Mouse (Mus musculus): Measurements from ENCODE around the gene Isyna1. TPM values are rescaled to one million over a fixed set of nuclear protein-coding genes. Genes with fewer than 3 reads are reported as not detected.
A peak's percentile ranks its signal among the peaks of the same experiment; 100 is the strongest.

Gene Isyna1
- polyA plus RNA-seq, 1 experiment from 2014 or later, result 82.4 TPM

GRCm38 (mm10) chr8:70558334-70558733 lies 35.8 kb upstream of the Isyna1 start:
- ATAC-seq (ENCODE audit: insufficient number of reproducible peaks, insufficient read depth, low FRiP score, low read depth), result no peak
- no peak overlapping the region for H3K4me3 ChIP-seq (ENCODE audit: low read depth, low read length)
- H3K36me3 ChIP-seq (ENCODE audit: control insufficient read depth, insufficient read depth, low read length), result peaks cover 3% of the 10 kb centered on the region; the same call in 1 of the 2 replicates
- WGBS, result 60% methylated on average over 4 of the region's 4 CpGs
- no peak overlapping the region for H3K27ac ChIP-seq (ENCODE audit: low read length)
- H3K4me2 ChIP-seq (replicated peaks; ENCODE audit: low read depth, low read length), result no peak overlapping the region
- H3K27me3 ChIP-seq (ENCODE audit: control insufficient read depth, insufficient read depth, low read length), result no peaks in the 10 kb centered on the region
- H3K4me1 ChIP-seq (ENCODE audit: control insufficient read depth, insufficient read depth, low read length), result peaks cover 34% of the 10 kb centered on the region
- no peak overlapping the region for H3K9ac ChIP-seq (replicated peaks; ENCODE audit: low read depth, low read length)
- H3K9me3 ChIP-seq (ENCODE audit: control insufficient read depth, low read depth, low read length), result no peaks in the 10 kb centered on the region

GRCm38 (mm10) chr8:70558983-70559382 lies 35.2 kb upstream of the Isyna1 start:
- 80% methylated on average over 3 of the region's 3 CpGs for WGBS
- H3K4me2 ChIP-seq (replicated peaks; ENCODE audit: low read depth, low read length), result no peak overlapping the region
- no peak overlapping the region for H3K27ac ChIP-seq (ENCODE audit: low read length)
- H3K36me3 ChIP-seq (ENCODE audit: control insufficient read depth, insufficient read depth, low read length), result peaks cover 3% of the 10 kb centered on the region; the same call in 1 of the 2 replicates
- H3K9ac ChIP-seq (replicated peaks; ENCODE audit: low read depth, low read length), result no peak overlapping the region
- ATAC-seq (ENCODE audit: insufficient number of reproducible peaks, insufficient read depth, low FRiP score, low read depth), result no peak
- H3K4me1 ChIP-seq (ENCODE audit: control insufficient read depth, insufficient read depth, low read length), result peaks cover 29% of the 10 kb centered on the region
- H3K4me3 ChIP-seq (ENCODE audit: low read depth, low read length), result no peak overlapping the region
- H3K9me3 ChIP-seq (ENCODE audit: control insufficient read depth, low read depth, low read length), result no peaks in the 10 kb centered on the region
- H3K27me3 ChIP-seq (ENCODE audit: control insufficient read depth, insufficient read depth, low read length), result no peaks in the 10 kb centered on the region

- Histone ChIP-seq H3K9ac (replicated peaks; ENCODE audit: low read depth, low read length) (no peak overlapping the region), H3K9me3 (ENCODE audit: control insufficient read depth, low read depth, low read length) (no peaks in the 10 kb centered on the region), H3K27me3 (ENCODE audit: control insufficient read depth, insufficient read depth, low read length) (no peaks in the 10 kb centered on the region), H3K4me1 (ENCODE audit: control insufficient read depth, insufficient read depth, low read length) (peaks cover 30% of the 10 kb centered on the region), H3K4me2 (replicated peaks; ENCODE audit: low read depth, low read length) (no peak overlapping the region), H3K4me3 (ENCODE audit: low read depth, low read length) (no peak overlapping the region), H3K36me3 (ENCODE audit: control insufficient read depth, insufficient read depth, low read length) (peaks cover 3% of the 10 kb centered on the region; the same call in 1 of the 2 replicates), H3K27ac (ENCODE audit: low read length) (no peak overlapping the region)
- no peak for ATAC-seq (ENCODE audit: insufficient number of reproducible peaks, insufficient read depth, low FRiP score, low read depth)
- 81% methylated on average over 2 of the region's 2 CpGs for WGBS
Observed at GRCm38 (mm10) chr8:70560096-70560495, 34.1 kb upstream of the Isyna1 start.

GRCm38 (mm10) chr8:70560564-70560963 lies 33.6 kb upstream of the Isyna1 start:
- H3K36me3 ChIP-seq (ENCODE audit: control insufficient read depth, insufficient read depth, low read length), result peaks cover 3% of the 10 kb centered on the region; the same call in 1 of the 2 replicates
- no peak overlapping the region for H3K9ac ChIP-seq (replicated peaks; ENCODE audit: low read depth, low read length)
- no peaks in the 10 kb centered on the region for H3K27me3 ChIP-seq (ENCODE audit: control insufficient read depth, insufficient read depth, low read length)
- peak overlapping the region; percentile 29; the same call in 1 of the 2 replicates for H3K27ac ChIP-seq (ENCODE audit: low read length)
- WGBS, result 68% methylated on average over 3 of the region's 3 CpGs
- no peak for ATAC-seq (ENCODE audit: insufficient number of reproducible peaks, insufficient read depth, low FRiP score, low read depth)
- no peak overlapping the region for H3K4me2 ChIP-seq (replicated peaks; ENCODE audit: low read depth, low read length)
- peaks cover 32% of the 10 kb centered on the region for H3K4me1 ChIP-seq (ENCODE audit: control insufficient read depth, insufficient read depth, low read length)
- no peaks in the 10 kb centered on the region for H3K9me3 ChIP-seq (ENCODE audit: control insufficient read depth, low read depth, low read length)
- H3K4me3 ChIP-seq (ENCODE audit: low read depth, low read length), result no peak overlapping the region

- Histone ChIP-seq H3K27me3 (ENCODE audit: control insufficient read depth, insufficient read depth, low read length) (no peaks in the 10 kb centered on the region), H3K4me2 (replicated peaks; ENCODE audit: low read depth, low read length) (no peak overlapping the region), H3K36me3 (ENCODE audit: control insufficient read depth, insufficient read depth, low read length) (peaks cover 2% of the 10 kb centered on the region; the same call in 1 of the 2 replicates), H3K9ac (replicated peaks; ENCODE audit: low read depth, low read length) (no peak overlapping the region), H3K4me3 (ENCODE audit: low read depth, low read length) (no peak overlapping the region), H3K27ac (ENCODE audit: low read length) (peak overlapping the region; percentile 41; the same call in 1 of the 2 replicates), H3K4me1 (ENCODE audit: control insufficient read depth, insufficient read depth, low read length) (peaks cover 33% of the 10 kb centered on the region), H3K9me3 (ENCODE audit: control insufficient read depth, low read depth, low read length) (no peaks in the 10 kb centered on the region)
- WGBS, result 25% methylated on average over 4 of the region's 4 CpGs
- no peak for ATAC-seq (ENCODE audit: insufficient number of reproducible peaks, insufficient read depth, low FRiP score, low read depth)
Observed at GRCm38 (mm10) chr8:70561357-70561756, 32.8 kb upstream of the Isyna1 start.

GRCm38 (mm10) chr8:70561809-70562535 lies 32.2 kb upstream of the Isyna1 start:
- Histone ChIP-seq H3K4me3 (ENCODE audit: low read depth, low read length) (no peak overlapping the region), H3K9me3 (ENCODE audit: control insufficient read depth, low read depth, low read length) (no peaks in the 10 kb centered on the region), H3K36me3 (ENCODE audit: control insufficient read depth, insufficient read depth, low read length) (no peaks in the 10 kb centered on the region; the same call in 1 of the 2 replicates), H3K4me2 (replicated peaks; ENCODE audit: low read depth, low read length) (no peak overlapping the region), H3K27me3 (ENCODE audit: control insufficient read depth, insufficient read depth, low read length) (no peaks in the 10 kb centered on the region), H3K27ac (ENCODE audit: low read length) (peak overlapping the region; percentile 41; the same call in 1 of the 2 replicates), H3K4me1 (ENCODE audit: control insufficient read depth, insufficient read depth, low read length) (peaks cover 33% of the 10 kb centered on the region), H3K9ac (replicated peaks; ENCODE audit: low read depth, low read length) (no peak overlapping the region)
- WGBS, result 68% methylated on average over 7 of the region's 7 CpGs
- no peak for ATAC-seq (ENCODE audit: insufficient number of reproducible peaks, insufficient read depth, low FRiP score, low read depth)

GRCm38 (mm10) chr8:70562802-70563201 lies 31.4 kb upstream of the Isyna1 start:
- H3K4me1 ChIP-seq (ENCODE audit: control insufficient read depth, insufficient read depth, low read length), result peaks cover 33% of the 10 kb centered on the region
- no peak overlapping the region for H3K27ac ChIP-seq (ENCODE audit: low read length)
- WGBS, result 70% methylated on average over 3 of the region's 3 CpGs
- no peak overlapping the region for H3K9ac ChIP-seq (replicated peaks; ENCODE audit: low read depth, low read length)
- no peaks in the 10 kb centered on the region for H3K9me3 ChIP-seq (ENCODE audit: control insufficient read depth, low read depth, low read length)
- H3K4me2 ChIP-seq (replicated peaks; ENCODE audit: low read depth, low read length), result no peak overlapping the region
- no peak overlapping the region for H3K4me3 ChIP-seq (ENCODE audit: low read depth, low read length)
- no peaks in the 10 kb centered on the region; the same call in 1 of the 2 replicates for H3K36me3 ChIP-seq (ENCODE audit: control insufficient read depth, insufficient read depth, low read length)
- no peaks in the 10 kb centered on the region for H3K27me3 ChIP-seq (ENCODE audit: control insufficient read depth, insufficient read depth, low read length)
- no peak for ATAC-seq (ENCODE audit: insufficient number of reproducible peaks, insufficient read depth, low FRiP score, low read depth)

GRCm38 (mm10) chr8:70563763-70564387 lies 30.3 kb upstream of the Isyna1 start:
- Histone ChIP-seq H3K36me3 (ENCODE audit: control insufficient read depth, insufficient read depth, low read length) (no peaks in the 10 kb centered on the region; the same call in 1 of the 2 replicates), H3K4me2 (replicated peaks; ENCODE audit: low read depth, low read length) (no peak overlapping the region), H3K9me3 (ENCODE audit: control insufficient read depth, low read depth, low read length) (no peaks in the 10 kb centered on the region), H3K9ac (replicated peaks; ENCODE audit: low read depth, low read length) (no peak overlapping the region), H3K4me3 (ENCODE audit: low read depth, low read length) (no peak overlapping the region), H3K27ac (ENCODE audit: low read length) (no peak overlapping the region), H3K27me3 (ENCODE audit: control insufficient read depth, insufficient read depth, low read length) (no peaks in the 10 kb centered on the region), H3K4me1 (ENCODE audit: control insufficient read depth, insufficient read depth, low read length) (peaks cover 33% of the 10 kb centered on the region)
- 86% methylated on average over 6 of the region's 6 CpGs for WGBS
- ATAC-seq (ENCODE audit: insufficient number of reproducible peaks, insufficient read depth, low FRiP score, low read depth), result no peak
